Mouse (Mus musculus) heart, adult 2 months (tissue): Measurements from ENCODE around the gene Pacsin2.

Source experiments
- CTCF ChIP-seq: fragments of 200-600 bp; IDR thresholded peaks from 2 replicates; pipeline ENCODE4 v1.8.1; 2022; ENCODE audit warnings: antibody characterized with exemption, mild to moderate bottlenecking, moderate library complexity
- POLR2A ChIP-seq: fragments of 200-500 bp; IDR thresholded peaks from 2 replicates; pipeline ENCODE4 v1.6.1; 2011; ENCODE audit warnings: mild to moderate bottlenecking, low read depth, low read length, control low read depth; ENCODE audit not compliant: insufficient read depth

- TF ChIP-seq CTCF (no peak), POLR2A (no peak)
These were observed 115.7 kb downstream of the Pacsin2 start for GRCm38 (mm10) chr15:83348747-83349146.
